Mouse (Mus musculus) lung, adult 2 months (tissue): ENCODE measurements around the gene Aifm1. TPM values are rescaled to one million over a fixed set of nuclear protein-coding genes. Genes with fewer than 3 reads are reported as not detected.

Experiments used
- DNase-seq: peaks from one replicate; pipeline ENCODE4 v3.0.0; 2022
- H3K4me1 ChIP-seq: fragments of 200-500 bp; 2 replicates; pipeline ENCODE4 v1.6.1; 2011; ENCODE audit warnings: low read length; ENCODE audit not compliant: control insufficient read depth, insufficient read depth
- H3K4me3 ChIP-seq: fragments of 200-500 bp; replicated peaks from 2 replicates; pipeline ENCODE3; 2011; ENCODE audit warnings: low read depth, mild to moderate bottlenecking, control low read depth, low read length; ENCODE audit errors: extremely low read depth
- CTCF ChIP-seq: fragments of 200-500 bp; IDR thresholded peaks from 2 replicates; pipeline ENCODE4 v1.5.1; 2011; ENCODE audit warnings: mild to moderate bottlenecking, low read length, control low read depth; ENCODE audit not compliant: insufficient read depth
- POLR2A ChIP-seq: fragments of 200-500 bp; IDR thresholded peaks from 2 replicates; pipeline ENCODE4 v1.6.1; 2011; ENCODE audit warnings: low read depth, mild to moderate bottlenecking, control low read depth, low read length, borderline replicate concordance; ENCODE audit errors: extremely low read depth
- WGBS: fragments of 180-500 bp; shearing (Covaris S2); methylation state at CpG from one replicate; pipeline ENCODE4 v1.1.7; 2018; 5-methylcytosine and 5-hydroxymethylcytosine counted together
- polyA plus RNA-seq: library from polyadenylated mRNA; depleted of rRNA; stranded (reverse); fragments of >200 nt; gene quantifications from 2 replicates; pipeline ENCODE4 v1.2.3, GENCODE M21; 2012; rRNA removed

The Aifm1 gene
- polyA plus RNA-seq, 1 experiment: 10.6 TPM

DNA sequence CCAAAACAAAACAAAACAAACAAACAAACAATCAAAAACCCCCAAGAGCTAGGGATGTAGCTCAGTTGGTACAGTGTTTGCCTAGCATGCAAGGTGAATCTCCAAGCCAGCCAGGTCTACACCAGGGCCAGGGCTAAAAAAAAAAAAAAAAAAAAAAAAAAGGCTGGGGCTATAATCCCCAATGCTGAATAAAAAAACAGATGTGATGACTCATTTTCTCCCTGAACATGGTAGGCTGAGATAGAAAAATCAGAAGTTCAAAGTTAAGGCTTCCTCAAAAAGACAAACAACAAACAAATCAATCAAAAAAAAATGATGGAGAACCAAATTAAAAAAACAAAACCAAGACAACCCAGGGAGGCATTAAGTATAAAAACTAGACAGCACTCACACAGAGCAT lies 84.3 kb downstream of the Aifm1 start:
- Histone ChIP-seq H3K4me1 (peaks cover 14% of the 10 kb centered on the region; the same call in 1 of the 2 replicates), H3K4me3 (no peak overlapping the region)
- DNase-seq: no peak
- no peak for TF ChIP-seq POLR2A
- no peak for TF ChIP-seq CTCF

DNA sequence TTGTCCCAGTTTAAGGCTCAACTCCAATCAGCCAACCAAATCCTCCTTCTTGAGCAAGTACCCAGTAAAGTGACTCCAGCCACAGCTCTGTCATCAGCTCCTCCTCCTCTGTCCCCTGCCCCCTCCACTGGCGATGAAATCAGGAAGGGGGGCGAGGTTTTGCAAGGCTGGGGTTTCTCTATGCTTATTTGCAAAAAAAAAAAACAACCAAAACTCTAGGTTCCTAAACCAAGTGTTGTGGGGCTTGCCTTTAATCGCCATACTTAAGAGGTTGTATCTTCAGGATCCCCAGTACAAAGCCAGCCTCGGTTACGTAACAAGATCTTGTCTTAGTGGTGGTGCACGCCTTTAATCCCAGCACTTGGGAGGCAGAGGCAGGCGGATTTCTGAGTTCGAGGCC lies 84.7 kb downstream of the Aifm1 start:
- Histone ChIP-seq H3K4me3 (no peak overlapping the region), H3K4me1 (peaks cover 12% of the 10 kb centered on the region; the same call in 1 of the 2 replicates)
- 64% methylated on average over 8 of the region's 8 CpGs for WGBS
- TF ChIP-seq POLR2A (no peak), CTCF (no peak)
- no peak for DNase-seq

DNA sequence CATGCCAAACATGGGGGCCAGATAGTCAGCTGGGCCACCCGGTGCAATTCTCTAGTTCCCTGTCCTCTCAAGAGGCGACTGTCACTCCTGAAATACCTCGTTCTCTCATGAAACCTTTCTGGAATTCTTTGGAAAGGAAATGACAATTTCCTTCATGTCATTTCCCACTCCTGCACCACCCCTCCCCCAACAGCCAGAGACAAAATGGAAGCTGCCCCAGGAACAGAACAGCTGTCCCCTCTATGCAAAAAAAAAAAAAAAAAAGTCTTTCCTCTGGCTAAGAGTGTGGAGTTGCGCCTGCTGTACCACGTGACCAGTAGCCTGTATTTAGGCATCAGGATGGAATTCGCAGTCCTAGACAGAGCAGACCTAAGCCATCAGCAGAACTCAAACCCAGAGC lies 85.1 kb downstream of the Aifm1 start:
- no peak for TF ChIP-seq CTCF
- H3K4me1 ChIP-seq: peaks cover 13% of the 10 kb centered on the region; the same call in 1 of the 2 replicates
- no peak overlapping the region for H3K4me3 ChIP-seq
- WGBS: 44% methylated on average over 6 of the region's 6 CpGs
- DNase-seq: no peak

DNA sequence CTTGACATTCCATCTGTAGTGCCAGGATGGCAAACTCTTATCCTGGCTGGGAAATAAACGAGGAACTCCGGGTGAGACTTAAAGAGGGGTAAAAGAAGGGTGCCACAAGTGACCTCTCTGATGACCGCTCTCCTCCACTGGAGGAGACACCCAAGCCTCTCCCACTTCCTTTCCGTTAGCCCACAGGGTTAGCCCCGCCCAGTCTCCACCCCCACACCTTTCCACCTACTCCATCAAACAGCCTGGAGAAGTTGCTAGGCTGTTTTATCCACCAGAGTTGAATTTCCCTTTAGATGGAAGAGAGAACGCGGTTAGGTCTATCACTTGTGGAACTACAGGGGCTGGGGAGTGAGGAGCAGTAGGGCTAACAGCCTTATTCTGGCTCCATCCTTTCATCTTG lies 88.1 kb downstream of the Aifm1 start:
- H3K4me1 ChIP-seq: peaks cover 14% of the 10 kb centered on the region; the same call in 1 of the 2 replicates
- WGBS: 40% methylated on average over 7 of the region's 7 CpGs
- TF ChIP-seq CTCF (no peak), POLR2A (no peak)
- H3K4me3 ChIP-seq: no peak overlapping the region
- DNase-seq: no peak

Other genes starting within 250 kb of the Aifm1 start
- gene Bcorl1, start 172.2 kb downstream of the Aifm1 start, polyA plus RNA-seq: 4.5 and 5.7 TPM in 2 replicates
- 15.9 and 16.8 TPM in 2 replicates for gene Elf4, start 50.4 kb downstream of the Aifm1 start, polyA plus RNA-seq
- gene Rab33a, start 5.7 kb upstream of the Aifm1 start, polyA plus RNA-seq: 0.61 and 0.83 TPM in 2 replicates
- gene Zfp280c, start 80.9 kb upstream of the Aifm1 start, polyA plus RNA-seq: 1.9 and 4.1 TPM in 2 replicates
- 2.0 and 2.8 TPM in 2 replicates for gene Slc25a14, start 109.8 kb upstream of the Aifm1 start, polyA plus RNA-seq
- gene Gpr119, start 160.9 kb upstream of the Aifm1 start, polyA plus RNA-seq: not detected in 2 replicates
- 0.74 and 2.0 TPM in 2 replicates for gene Rbmx2, start 181.4 kb upstream of the Aifm1 start, polyA plus RNA-seq